Mouse (Mus musculus): Measurements from ENCODE around the gene Stx18.
A peak's percentile ranks its signal among the peaks of the same experiment; 100 is the strongest.

Gene Stx18

GRCm38 (mm10) chr5:38129339-38129738 is 90.8 kb downstream of the Stx18 start:
- DNase-seq (ENCODE audit: low spot score in 2 of 2): no peak

- DNase-seq (ENCODE audit: low spot score in 2 of 2): no peak
These were observed 97.7 kb downstream of the Stx18 start for GRCm38 (mm10) chr5:38136247-38136646.

- DNase-seq (ENCODE audit: low spot score in 2 of 2): no peak
These were observed 98.6 kb downstream of the Stx18 start for GRCm38 (mm10) chr5:38137163-38137562.

GRCm38 (mm10) chr5:38140893-38141292 is 102.4 kb downstream of the Stx18 start:
- no peak for DNase-seq (ENCODE audit: low spot score in 2 of 2)

GRCm38 (mm10) chr5:38146524-38146923 is 108.0 kb downstream of the Stx18 start:
- no peak for DNase-seq (ENCODE audit: low spot score in 2 of 2)

- no peak for DNase-seq (ENCODE audit: low spot score in 2 of 2)
These were observed 112.7 kb downstream of the Stx18 start for GRCm38 (mm10) chr5:38151264-38151663.

GRCm38 (mm10) chr5:38152201-38153108 is 113.9 kb downstream of the Stx18 start:
- no peak for DNase-seq (ENCODE audit: low spot score in 2 of 2)

- DNase-seq (ENCODE audit: low spot score in 2 of 2): no peak
These were observed 115.1 kb downstream of the Stx18 start for GRCm38 (mm10) chr5:38153636-38154035.

- DNase-seq (ENCODE audit: low spot score in 2 of 2): no peak
These were observed 119.0 kb downstream of the Stx18 start for GRCm38 (mm10) chr5:38157481-38158020.

- no peak for DNase-seq (ENCODE audit: low spot score in 2 of 2)
These were observed 120.0 kb downstream of the Stx18 start for GRCm38 (mm10) chr5:38158501-38158946.

GRCm38 (mm10) chr5:38158947-38159633 is 120.5 kb downstream of the Stx18 start:
- DNase-seq (ENCODE audit: low spot score in 2 of 2): peak; percentile 5 to 14

- no peak for DNase-seq (ENCODE audit: low spot score in 2 of 2)
These were observed 121.3 kb downstream of the Stx18 start, which contains the start of gene Nsg1 for GRCm38 (mm10) chr5:38159634-38160413. TSS of gene Nsg1 (minus strand) at chr5:38159907.

- no peak for DNase-seq (ENCODE audit: low spot score in 2 of 2)
These were observed 130.0 kb downstream of the Stx18 start for GRCm38 (mm10) chr5:38168497-38168896.

GRCm38 (mm10) chr5:38173766-38174165 is 135.2 kb downstream of the Stx18 start:
- DNase-seq (ENCODE audit: low spot score in 2 of 2): no peak

- no peak for DNase-seq (ENCODE audit: low spot score in 2 of 2)
These were observed 135.8 kb downstream of the Stx18 start for GRCm38 (mm10) chr5:38174256-38174912.

GRCm38 (mm10) chr5:38184688-38185285 is 146.2 kb downstream of the Stx18 start:
- no peak for DNase-seq (ENCODE audit: low spot score in 2 of 2)

GRCm38 (mm10) chr5:38187006-38187405 is 148.5 kb downstream of the Stx18 start:
- no peak for DNase-seq (ENCODE audit: low spot score in 2 of 2)

Measured in urinary bladder, postnatal 36 days (tissue).